Mouse (Mus musculus): ENCODE results near the gene Adamts13.

GRCm38 (mm10) chr2:26960756-26961155 is 12.5 kb upstream of the Adamts13 start:
- TF ChIP-seq POLR2A (IDR thresholded peaks at IDR 0.05; ENCODE audit: borderline replicate concordance, control insufficient read depth, low read depth, low read length) (no peak), CTCF (IDR thresholded peaks at IDR 0.05; ENCODE audit: control insufficient read depth, insufficient read depth, low read length) (peak; percentile 20; the same call in 1 of the 2 replicates)

Measured in bone marrow, adult 2 months (tissue).